In genomic region chr17:75208164-75208698, GRCm38 (mm10) we compare ENCODE assay signal across 16 mouse cellular contexts.
"Had no signal": no experiment of that assay in that cellular context is flagged by ENCODE, and none has a peak within 500 bp of the region (broad histone marks: within the 10 kb centered on the region; RNA-seq: fewer than 3 reads in every experiment).

No protein-coding gene starts in this region.

- H3K4me1 ChIP-seq: intestine, embryonic 15.5 days; liver, embryonic 13.5 days; midbrain, embryonic 10.5 days; midbrain, embryonic 13.5 days; stomach, embryonic 15.5 days had no signal

- H3K4me2 ChIP-seq: intestine, embryonic 15.5 days; limb, embryonic 13.5 days; liver, embryonic 13.5 days; midbrain, embryonic 13.5 days; neural tube, embryonic 13.5 days; stomach, embryonic 15.5 days had no signal

- DNase-seq: left cerebral cortex, postnatal 4 days; liver, embryonic 13.5 days; lung, adult 2 months; retina, postnatal 1 day; right cerebral cortex, postnatal 25 days; spleen, adult 18-20 months; thymus, postnatal 25 days had no signal

- H3K4me3 ChIP-seq: intestine, embryonic 15.5 days; limb, embryonic 13.5 days; liver, embryonic 13.5 days; midbrain, embryonic 10.5 days; midbrain, embryonic 13.5 days; myocyte; neural tube, embryonic 13.5 days; stomach, embryonic 15.5 days had no signal

- H3K27me3 ChIP-seq: intestine, embryonic 15.5 days; limb, embryonic 13.5 days; liver, embryonic 13.5 days; midbrain, embryonic 13.5 days; neural tube, embryonic 13.5 days; stomach, embryonic 15.5 days had no signal

- H3K9ac ChIP-seq: intestine, embryonic 15.5 days; limb, embryonic 13.5 days; liver, embryonic 13.5 days; midbrain, embryonic 13.5 days; neural tube, embryonic 13.5 days; stomach, embryonic 15.5 days had no signal

- H3K36me3 ChIP-seq: intestine, embryonic 15.5 days; liver, embryonic 13.5 days; midbrain, embryonic 10.5 days; midbrain, embryonic 13.5 days; neural tube, embryonic 13.5 days; stomach, embryonic 15.5 days had no signal

- H3K9me3 ChIP-seq: intestine, embryonic 15.5 days; limb, embryonic 13.5 days; liver, embryonic 13.5 days; midbrain, embryonic 10.5 days; midbrain, embryonic 13.5 days; neural tube, embryonic 13.5 days; stomach, embryonic 15.5 days had no signal

- H3K27ac ChIP-seq: intestine, embryonic 15.5 days; limb, embryonic 13.5 days; liver, embryonic 13.5 days; macrophage; midbrain, embryonic 10.5 days; midbrain, embryonic 13.5 days; neural tube, embryonic 13.5 days; stomach, embryonic 15.5 days had no signal

- ATAC-seq: intestine, embryonic 15.5 days; midbrain, embryonic 13.5 days; midbrain, embryonic 16.5 days had no signal
